Mouse (Mus musculus) ES-E14 (cell line): ENCODE data around the gene Adra2a.

ENCODE experiments used
- CHD2 ChIP-seq: IDR thresholded peaks from 2 replicates; pipeline ENCODE4 v1.6.1; 2014; ENCODE audit warnings: mild to moderate bottlenecking, low read depth, low read length, inconsistent platforms
- MAFK ChIP-seq: IDR thresholded peaks from 2 replicates; pipeline ENCODE4 v1.6.1; 2014; ENCODE audit warnings: mild to moderate bottlenecking, low read depth, low read length, inconsistent platforms; ENCODE audit not compliant: insufficient read depth
- ZC3H11A ChIP-seq: IDR thresholded peaks from 2 replicates; pipeline ENCODE4 v1.6.1; 2012; ENCODE audit warnings: low read depth, mild to moderate bottlenecking, inconsistent platforms, low read length, borderline replicate concordance
- ZNF384 ChIP-seq: IDR thresholded peaks from 2 replicates; pipeline ENCODE4 v1.6.1; 2012; ENCODE audit warnings: low read depth, low read length, inconsistent platforms

DNA sequence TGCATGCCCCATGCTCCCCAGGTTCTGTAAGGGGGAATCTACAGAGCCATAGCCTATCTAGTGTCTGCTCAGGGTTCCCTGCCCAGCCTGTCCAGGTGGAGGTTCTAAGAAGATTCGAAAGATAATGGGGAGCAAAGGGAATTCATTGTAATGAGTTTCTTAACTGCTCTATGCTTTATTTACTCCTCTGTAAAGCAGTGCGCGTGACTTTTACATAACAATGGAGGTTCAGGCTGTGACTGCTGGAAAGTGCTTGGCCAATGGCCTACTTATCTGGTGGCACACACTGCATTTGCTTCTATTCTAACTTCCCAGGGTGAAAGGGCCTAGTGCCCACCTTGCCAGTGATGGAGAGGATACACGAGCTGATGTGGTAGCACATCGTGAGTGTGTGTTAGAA is 11.9 kb downstream of the Adra2a start:
- no peak for TF ChIP-seq CHD2
- no peak for TF ChIP-seq MAFK
- no peak for TF ChIP-seq ZC3H11A
- no peak for TF ChIP-seq ZNF384
